Mouse (Mus musculus) kidney, postnatal 14 days (tissue): ENCODE measurements around the gene Zfp410.
A peak's percentile ranks its signal among the peaks of the same experiment; 100 is the strongest.

Experiments
- DNase-seq: peaks from one replicate; pipeline ENCODE4 v3.0.0; 2022; ENCODE audit warnings: mixed read lengths

Gene Zfp410

GRCm38 (mm10) chr12:84361555-84362489 is 45.2 kb downstream of the Zfp410 start, which contains the start of the genes Coq6 and Fam161b:
Gene Coq6 (plus strand): TSS chr12:84361657.
Gene Fam161b (minus strand): TSS chr12:84361833.
- peak; percentile 96 for DNase-seq

GRCm38 (mm10) chr12:84362872-84363271 is 46.2 kb downstream of the Zfp410 start:
- no peak for DNase-seq

GRCm38 (mm10) chr12:84364291-84364690 is 47.6 kb downstream of the Zfp410 start:
- DNase-seq: no peak

GRCm38 (mm10) chr12:84365137-84365536 is 48.5 kb downstream of the Zfp410 start:
- no peak for DNase-seq

- DNase-seq: no peak
These were observed 50.3 kb downstream of the Zfp410 start for GRCm38 (mm10) chr12:84366971-84367370.

- DNase-seq: no peak
These were observed 55.0 kb downstream of the Zfp410 start for GRCm38 (mm10) chr12:84371647-84372046.

- no peak for DNase-seq
These were observed 57.3 kb downstream of the Zfp410 start for GRCm38 (mm10) chr12:84373831-84374481.

- no peak for DNase-seq
These were observed 65.7 kb downstream of the Zfp410 start for GRCm38 (mm10) chr12:84382369-84382768.

GRCm38 (mm10) chr12:84384644-84385081 is 68.0 kb downstream of the Zfp410 start:
- peak; percentile 82 for DNase-seq

- DNase-seq: no peak
These were observed 68.8 kb downstream of the Zfp410 start for GRCm38 (mm10) chr12:84385408-84385807.

- DNase-seq: no peak
These were observed 71.4 kb downstream of the Zfp410 start for GRCm38 (mm10) chr12:84388097-84388496.

- no peak for DNase-seq
These were observed 72.2 kb downstream of the Zfp410 start for GRCm38 (mm10) chr12:84388774-84389400.

- DNase-seq: no peak
These were observed 73.7 kb downstream of the Zfp410 start for GRCm38 (mm10) chr12:84390336-84390735.

GRCm38 (mm10) chr12:84392681-84393080 is 76.0 kb downstream of the Zfp410 start:
- DNase-seq: no peak
